Mouse (Mus musculus): ENCODE measurements at regions not wholly inside any gene's neighbourhood (a gene's known extent, or its start where the extent isn't known, plus 50 kb on each side); places are given as distances from the start of the nearest gene placed in this dataset.
A peak's percentile ranks its signal among the peaks of the same experiment; 100 is the strongest.
"Not testable (repeated sequence)": the region's sequence is repeated elsewhere in the genome, so short reads cannot be mapped to it uniquely, and the experiment has no call there.

DNA sequence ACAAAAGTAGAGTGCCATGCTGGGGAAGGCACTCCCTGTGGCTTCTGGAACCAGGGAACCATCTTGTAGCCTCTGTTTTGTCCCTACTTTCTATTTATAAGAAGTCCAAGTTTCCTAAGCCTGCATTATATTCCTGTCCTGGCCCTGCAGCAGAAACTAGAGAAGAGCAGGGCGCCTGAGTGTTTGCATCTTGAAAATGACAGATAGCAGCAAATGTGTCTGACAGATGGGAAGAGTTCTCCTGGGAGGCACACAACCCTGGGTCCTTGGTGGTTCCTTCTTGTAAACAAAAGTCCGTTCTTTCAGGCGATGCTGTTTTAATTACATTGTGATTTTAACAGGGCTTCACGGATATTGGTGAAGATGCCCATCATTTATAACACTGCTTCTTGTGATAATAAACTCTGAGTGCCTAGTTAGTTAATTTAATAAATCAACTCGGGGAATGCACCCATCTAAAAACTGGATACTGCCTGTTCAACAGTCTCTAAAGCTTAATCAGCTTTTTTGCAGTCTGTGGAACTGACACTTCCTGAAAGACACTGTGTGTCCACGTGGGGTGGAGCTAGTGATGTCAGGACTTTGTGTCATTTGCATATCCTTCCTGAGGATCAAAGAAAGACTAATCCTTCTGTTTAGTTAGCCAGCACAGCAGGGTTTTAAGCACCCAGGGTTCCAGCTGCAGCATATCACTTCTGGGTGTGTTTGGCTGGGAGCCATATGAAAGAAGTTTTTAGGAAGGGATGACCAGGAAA is 188.3 kb upstream of the Ccdc54 start:
- no peak for DNase-seq (ENCODE audit: low read depth in 2 of 2, low spot score in 2 of 2)

DNA sequence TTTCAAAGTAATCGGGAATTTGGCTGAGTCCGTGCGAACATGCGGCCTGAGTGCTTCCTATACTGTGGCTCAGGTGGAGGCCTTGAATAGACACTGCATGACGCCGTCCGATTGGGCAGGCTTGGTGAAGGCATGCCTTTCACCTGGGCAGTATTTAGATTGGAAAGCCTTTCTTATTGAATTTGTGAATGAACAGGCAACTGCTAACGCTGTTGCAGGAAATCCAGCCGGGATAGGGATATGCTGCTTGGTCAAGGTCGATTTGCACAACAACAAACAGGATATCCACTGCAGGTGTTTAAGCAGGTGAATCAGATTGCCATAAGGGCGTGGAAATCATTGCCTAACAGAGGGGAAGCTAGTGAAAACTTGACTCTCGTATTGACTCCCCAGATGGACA is 183.7 kb upstream of the Ccdc54 start:
- not testable (repeated sequence) for DNase-seq (ENCODE audit: low read depth in 2 of 2, low spot score in 2 of 2)

DNA sequence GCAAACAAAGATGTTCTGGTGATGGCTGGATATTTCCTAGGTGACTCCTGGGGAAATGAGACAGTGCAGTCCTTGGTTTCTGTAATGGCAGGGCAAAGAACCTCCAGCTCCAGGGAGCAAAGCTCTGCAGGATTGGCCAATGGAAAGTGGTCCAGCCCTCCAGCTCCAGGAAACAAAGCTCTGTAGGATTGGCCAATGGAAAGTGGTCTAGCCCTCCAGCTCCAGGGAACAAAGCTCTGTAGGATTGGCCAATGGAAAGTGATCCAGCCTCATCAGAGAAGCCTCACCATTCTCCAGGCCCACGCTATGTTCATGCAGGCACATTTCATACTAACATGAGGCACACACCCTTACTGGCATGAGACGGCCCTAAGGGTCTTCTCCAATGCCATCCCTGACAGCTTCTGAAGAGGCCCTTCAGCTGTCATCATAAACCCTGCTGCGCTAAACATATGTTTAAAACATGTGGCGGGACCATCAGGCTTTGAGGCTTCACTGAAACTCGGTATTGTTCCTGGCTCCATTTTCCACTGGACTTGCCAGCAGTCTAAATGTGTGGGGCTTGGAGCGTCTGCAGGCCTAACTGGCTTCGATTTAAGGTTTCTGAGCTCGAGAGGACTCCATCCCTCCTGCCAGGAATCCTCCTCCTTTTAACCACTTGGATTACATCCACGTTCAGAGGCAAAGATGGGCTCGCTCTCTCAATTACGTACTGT is 175.3 kb upstream of the Ccdc54 start:
- DNase-seq (ENCODE audit: low read depth in 2 of 2, low spot score in 2 of 2): no peak

DNA sequence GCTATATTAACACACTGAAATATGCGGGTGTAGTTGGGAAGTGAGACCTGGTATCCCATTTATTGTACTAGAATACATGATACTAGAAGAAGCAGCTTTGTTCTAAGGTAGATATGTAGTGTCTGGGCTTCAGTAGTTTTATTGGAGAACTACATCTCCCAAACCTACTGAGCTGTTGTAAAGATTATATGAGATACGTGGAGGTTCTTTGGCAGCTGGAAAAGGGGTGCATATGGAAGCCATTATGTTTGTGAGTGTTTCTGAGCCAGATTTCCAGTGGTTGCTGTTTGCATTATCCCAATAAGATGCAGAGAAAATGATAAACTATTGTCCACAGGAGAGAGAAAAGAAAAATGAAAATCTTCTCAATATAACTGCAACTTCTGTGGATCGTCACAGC is 171.1 kb upstream of the Ccdc54 start:
- no peak for DNase-seq (ENCODE audit: low read depth in 2 of 2, low spot score in 2 of 2)

DNA sequence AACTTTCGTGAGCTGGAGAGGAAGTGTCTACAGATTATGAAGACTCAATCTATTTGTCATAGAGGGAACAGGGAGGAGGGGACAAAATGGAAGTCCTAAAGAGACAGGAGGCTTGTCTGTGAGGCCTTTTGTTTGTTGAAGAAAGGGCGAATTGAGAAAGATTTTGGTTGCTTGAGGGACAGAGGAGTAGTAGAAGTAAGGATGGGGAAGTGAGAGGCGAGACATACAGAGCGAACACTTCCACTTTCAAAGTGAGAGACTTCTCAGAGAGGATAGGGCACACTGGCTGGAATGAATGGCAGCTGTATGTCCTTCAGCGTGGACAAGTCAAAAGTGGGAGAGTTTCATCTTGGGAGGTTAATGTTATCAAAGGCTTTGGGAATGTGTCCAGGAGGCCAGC is 169.0 kb upstream of the Ccdc54 start:
- DNase-seq (ENCODE audit: low read depth in 2 of 2, low spot score in 2 of 2): no peak

DNA sequence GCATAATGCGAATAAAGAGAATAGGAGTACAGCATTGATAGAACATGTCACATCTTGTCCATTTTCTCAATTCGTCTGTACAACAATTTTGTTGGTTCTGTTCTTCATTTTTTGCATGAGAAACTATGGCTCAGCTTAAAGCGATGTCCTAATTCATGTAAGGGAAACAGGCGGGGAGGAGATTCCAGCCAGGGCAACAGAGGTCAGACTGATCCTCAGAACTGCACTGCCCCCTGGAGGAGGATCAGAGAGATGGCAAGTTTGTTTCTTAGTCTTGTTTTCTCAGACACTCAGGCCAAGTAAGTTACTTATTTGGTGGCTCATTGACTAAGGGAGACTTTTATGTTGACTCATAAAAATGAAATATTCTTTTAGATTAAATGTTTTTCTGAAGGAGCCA is 165.7 kb upstream of the Ccdc54 start:
- DNase-seq (ENCODE audit: low read depth in 2 of 2, low spot score in 2 of 2): peak in 1 of 2 experiments; percentile 11

DNA sequence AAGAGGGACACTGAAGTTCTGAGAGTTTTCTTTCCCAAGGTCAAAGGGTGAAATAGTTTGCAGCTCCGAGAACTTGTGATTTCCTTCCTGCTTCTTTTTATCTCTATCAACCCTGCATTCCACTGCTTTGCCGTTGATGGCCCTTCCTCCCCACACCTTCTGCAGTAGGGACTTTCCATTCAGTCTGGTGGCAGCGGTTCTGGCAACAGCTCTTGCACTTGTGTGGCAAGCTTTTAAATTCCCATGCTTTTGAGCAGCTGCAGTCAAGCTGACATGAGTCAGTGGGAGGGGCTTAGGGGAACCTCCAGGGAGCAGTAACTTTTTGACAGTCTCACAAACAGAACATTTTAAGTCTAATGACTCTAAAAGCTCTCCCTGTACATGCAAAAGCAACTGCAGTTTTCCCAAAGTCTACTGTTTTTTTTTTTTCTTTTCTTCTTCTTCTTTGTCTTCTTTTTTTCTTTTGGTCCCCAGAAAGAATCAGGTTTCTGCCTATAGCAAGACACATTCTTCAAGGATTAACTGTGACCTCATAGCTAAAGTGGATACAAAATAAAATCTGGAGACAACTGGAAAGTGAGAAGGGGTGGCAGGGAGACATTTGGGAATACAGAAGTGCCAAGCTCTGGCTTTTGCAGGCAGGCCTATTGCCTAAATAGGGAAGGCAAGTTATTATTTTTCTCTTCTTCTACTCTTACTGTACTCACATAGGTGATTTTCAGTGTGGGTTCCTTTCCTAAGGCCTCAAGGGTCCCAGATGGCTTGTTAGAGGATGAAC is 162.8 kb upstream of the Ccdc54 start:
- no peak for DNase-seq (ENCODE audit: low read depth in 2 of 2, low spot score in 2 of 2)

DNA sequence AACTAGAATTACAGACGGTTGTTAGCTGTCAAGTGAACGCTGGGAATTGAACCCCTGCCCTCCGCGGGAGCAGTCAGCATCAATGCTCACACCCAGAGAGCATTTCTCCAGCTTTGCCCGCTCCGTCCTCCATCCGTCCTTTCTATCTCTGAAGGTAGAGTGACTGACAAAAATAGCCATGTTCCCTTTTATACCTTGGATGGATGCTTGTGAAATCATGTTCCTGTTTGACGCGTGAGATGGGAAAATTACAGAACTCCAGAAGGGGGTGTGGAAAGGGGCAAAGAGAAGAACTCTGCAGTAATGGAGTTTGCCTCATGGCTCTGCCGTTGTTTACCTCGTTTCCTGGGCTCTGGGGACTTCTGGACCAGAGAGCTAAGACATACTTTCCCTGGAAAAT is 162.1 kb upstream of the Ccdc54 start:
- DNase-seq (ENCODE audit: low read depth in 2 of 2, low spot score in 2 of 2): no peak

DNA sequence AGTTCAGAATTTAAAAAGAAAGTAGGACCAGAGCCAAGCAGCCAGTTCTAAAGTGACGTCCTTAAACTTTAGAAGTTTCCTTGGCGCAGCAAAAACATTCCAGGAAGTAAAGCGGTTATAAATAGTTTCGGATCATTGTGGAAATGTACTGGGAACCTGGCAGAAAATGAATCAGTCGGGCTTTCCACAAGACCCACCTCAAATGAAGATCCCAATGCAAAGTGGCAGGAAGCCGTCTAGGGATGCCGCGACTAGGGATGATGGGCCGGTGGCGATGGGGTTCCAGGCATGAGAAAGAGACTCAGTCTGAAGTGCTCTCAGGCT is 161.3 kb upstream of the Ccdc54 start:
- no peak for DNase-seq (ENCODE audit: low read depth in 2 of 2, low spot score in 2 of 2)

DNA sequence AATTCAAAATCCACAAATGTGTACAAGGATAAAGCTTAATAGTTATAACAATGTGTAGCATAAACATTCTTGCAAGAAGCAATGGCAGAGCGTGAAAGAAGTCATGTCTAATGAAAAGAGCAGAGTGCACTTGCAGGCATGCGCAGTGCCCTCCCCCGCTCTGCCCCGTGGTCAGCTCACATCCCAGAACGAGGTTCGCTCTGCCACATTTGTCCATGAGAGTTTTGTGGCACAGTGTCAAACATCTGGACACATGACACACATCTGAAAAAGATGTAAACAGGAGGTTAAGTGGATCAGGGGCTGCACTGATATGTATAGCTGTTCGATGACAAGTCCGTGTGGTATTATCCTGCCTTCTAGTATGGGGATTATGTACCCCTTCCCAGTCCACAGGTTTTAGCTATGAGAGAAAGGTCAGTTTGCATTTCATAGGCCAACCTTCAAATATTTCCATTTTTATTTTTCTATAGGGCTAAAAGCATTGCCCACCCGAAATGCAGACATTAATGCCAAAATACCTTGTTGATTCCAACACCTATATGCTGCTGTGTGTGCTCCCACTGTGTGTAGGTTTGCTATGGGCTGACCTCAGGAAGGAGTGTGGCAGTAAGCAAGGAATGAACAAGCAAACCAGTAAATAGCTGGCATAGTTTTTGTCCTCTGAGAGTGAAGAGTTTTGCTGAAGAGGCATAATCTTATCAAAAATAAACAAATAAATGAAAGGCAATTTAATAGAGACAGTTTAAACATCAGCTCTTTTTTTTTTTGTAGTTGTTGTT is 160.7 kb upstream of the Ccdc54 start:
- DNase-seq (ENCODE audit: low read depth in 2 of 2, low spot score in 2 of 2): no peak

DNA sequence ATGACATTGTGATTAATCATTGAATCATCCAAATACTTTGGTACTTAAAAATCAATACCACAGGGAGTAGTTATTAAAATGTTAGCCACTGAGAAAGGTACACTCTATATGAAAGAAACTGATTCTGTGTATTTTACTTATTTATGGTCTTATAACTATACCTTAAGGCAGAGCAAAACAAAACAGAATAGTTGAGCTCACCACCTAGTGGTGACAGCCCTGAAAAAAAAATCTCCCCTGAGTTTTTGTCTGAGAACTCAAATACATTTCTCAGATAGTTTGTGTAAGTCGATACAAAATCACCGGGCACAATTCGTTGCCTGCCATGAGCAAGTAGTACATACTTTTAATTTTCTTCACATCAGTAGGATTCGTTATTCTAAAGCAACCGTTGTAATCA is 156.7 kb upstream of the Ccdc54 start:
- DNase-seq (ENCODE audit: low read depth in 2 of 2, low spot score in 2 of 2): no peak

DNA sequence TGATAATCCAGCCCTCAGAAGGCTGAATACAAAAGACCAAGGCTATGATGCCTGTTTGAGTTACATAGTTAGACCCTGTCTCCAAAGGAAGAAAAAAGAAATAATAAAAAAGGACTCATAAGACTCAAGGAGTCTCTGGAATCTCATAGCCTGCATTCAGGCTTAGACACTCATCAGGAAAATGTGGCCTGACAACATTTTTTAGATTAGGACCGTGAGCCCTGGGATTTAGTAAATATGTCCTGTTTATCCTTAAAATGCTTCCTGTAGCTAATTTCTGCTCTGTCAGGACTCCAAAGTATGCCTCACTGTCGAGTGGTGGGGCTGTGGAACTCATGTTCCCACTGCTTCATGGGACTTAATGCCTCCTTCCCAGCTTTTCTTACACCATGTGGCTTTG is 154.8 kb upstream of the Ccdc54 start:
- no peak for DNase-seq (ENCODE audit: low read depth in 2 of 2, low spot score in 2 of 2)

DNA sequence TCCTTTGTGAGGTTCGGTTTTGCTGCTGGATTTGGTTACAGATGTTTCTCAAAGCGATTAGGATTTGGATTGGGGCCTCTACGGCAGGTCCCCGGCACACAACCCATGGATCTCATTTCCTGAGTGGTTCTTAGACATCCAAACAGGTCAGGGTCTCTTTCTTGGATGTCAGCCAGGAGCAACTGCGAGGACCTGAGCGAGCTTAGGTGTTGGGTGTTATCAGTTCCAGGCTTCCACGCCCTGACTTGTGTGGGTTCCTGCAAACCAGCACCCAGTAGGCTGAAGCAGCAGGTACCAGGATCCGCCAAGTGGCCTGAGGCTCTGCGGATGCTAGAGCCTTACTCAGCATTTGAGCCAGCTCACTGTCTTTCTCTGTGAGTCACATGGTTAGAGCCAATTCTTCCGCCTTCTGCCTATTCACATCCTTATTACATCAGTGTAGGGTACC is 146.5 kb upstream of the Ccdc54 start:
- peak in 1 of 2 experiments; percentile 19 for DNase-seq (ENCODE audit: low read depth in 2 of 2, low spot score in 2 of 2)

DNA sequence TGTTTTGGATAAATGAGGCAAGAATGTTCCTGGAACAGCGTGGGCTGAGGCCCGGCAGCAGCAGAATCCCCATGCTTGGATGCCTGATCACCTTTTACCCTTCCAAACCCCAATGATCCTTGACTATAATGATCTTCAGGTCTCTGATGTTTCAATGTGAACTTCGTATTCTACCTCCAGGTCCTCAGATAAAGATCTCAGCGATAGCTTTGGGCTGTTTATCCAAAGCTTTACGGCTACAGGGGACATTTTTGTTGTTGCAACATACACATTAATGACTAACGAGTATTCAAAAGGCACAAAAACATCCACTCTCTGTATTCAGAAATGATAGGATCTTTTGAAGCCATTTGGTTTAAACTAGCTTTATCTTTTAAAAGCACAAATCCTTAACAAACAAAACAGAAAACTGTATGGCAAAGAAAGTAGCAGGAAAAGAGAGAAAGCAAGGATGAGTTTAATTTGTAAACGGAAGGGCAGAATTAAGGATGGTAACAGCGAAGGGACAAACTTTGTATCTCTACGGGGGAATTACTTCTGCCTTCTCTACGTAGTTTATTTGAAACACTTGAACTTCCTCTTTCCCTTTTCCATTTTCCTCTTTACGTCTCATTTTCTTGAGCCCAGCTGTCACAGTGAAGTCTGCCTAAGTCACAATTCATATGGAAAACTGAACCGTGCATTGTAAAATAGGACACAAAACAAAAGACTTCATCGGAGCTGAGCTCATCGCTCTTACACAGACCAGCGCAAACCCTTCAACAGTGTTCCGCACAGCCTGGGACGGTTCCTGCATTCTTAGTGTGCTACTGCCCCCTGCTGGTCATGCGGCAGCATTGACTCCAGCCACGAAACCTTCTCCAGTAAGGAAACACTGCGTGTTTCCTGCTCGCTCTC is 145.4 kb upstream of the Ccdc54 start:
- peak; percentile 87 to 92 for DNase-seq (ENCODE audit: low read depth in 2 of 2, low spot score in 2 of 2)

DNA sequence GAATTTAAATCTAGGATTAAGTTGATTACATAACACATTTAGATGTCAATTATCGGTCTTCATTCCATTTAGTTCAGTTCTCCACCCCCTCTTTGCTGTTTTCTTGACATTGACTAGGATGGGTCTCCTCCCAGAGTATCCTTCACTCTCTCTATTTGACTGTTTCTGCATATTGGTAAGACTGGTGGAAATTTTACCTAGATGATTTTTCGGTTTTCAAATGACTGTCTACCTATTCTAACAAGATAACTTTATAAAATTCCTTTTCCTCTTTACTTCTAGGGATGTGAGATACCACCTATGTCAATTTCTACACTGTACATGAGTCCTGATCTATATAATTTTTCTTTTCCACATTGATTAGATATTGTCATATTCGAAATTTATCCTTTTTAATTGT is 142.4 kb upstream of the Ccdc54 start:
- DNase-seq (ENCODE audit: low read depth in 2 of 2, low spot score in 2 of 2): no peak

DNA sequence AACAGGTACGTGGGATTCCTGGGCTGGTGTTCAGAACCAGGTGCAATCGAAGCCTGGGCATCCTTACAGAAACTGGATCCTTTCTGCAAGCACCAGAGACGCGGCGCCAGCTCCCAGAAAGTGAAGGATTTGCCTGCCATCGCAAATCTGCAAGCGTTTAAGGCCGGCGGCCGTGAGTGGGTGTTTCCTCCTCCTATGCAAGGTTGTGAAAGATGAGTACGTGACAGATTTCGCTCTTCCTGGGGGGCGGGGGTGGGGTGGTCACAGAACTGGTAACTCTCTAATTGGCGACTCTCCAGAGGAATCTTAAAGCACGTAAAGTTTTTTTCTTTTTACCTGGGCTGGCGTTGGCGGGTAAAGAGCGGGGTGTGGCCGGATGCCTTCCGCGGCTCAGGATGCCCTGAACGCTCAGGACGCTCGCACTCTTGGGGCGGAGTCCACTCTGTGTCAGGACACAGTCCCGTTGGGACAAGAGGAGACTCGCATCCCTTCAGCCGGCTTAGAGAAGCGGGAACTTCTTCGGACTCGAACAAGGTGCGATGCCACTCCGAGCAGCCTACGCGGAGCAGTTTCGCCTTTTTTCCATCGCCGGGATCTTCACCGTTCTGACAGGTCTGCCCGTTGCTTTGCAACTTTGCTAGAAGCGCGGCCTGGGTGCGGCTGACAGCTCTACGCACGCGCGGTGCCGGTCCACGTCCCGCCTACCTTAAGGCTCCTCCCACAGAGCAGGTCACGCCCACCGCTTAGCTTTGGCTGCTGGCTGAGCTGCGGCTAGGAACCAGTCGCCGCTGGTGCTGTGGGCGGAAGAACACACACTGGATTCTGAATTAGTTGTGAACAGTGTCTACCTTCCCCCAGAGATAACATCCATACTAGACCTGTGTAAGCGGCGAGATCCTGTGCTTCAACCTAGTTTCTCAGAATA is 141.4 kb upstream of the Ccdc54 start:
- DNase-seq (ENCODE audit: low read depth in 2 of 2, low spot score in 2 of 2): peak; percentile 92 to 93

DNA sequence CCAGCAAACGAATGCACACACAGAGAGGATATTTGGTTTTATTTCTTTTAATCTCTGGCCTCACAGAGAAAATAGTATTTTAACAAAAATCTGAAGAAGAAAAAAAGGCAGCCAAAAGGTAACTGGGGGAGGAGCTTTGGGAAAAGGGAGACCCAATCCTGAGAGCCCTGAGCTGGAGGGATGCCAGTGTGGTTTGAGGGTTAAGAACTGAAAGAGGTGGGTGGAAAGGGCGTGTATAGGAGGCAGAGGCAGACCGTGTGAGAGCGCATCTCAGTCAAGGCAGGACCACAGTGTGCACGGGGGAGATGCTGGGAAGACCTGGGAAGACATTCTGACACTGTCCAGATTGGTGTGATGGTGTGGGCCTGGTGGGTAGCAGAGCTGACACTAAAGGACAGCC is 138.4 kb upstream of the Ccdc54 start:
- no peak for DNase-seq (ENCODE audit: low read depth in 2 of 2, low spot score in 2 of 2)

DNA sequence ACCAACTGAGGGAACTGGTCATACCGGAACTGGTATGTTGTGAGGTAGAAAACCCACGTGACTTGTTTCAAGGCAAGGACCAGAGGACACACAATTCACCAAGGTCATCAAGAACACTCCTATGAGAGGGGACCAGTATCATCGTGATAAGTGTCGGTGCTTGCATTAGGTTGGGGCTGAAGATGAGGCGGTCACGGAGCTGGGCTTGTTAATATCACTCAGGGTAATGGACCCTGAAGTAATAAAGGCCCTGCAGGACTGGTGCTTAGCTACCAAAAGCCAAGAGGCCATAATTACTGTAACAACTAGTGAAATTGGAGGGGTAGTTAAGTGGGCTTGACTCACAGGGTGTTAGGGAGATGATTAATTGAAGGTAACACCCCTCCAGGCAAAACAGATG is 132.2 kb upstream of the Ccdc54 start:
- DNase-seq (ENCODE audit: low read depth in 2 of 2, low spot score in 2 of 2): no peak

DNA sequence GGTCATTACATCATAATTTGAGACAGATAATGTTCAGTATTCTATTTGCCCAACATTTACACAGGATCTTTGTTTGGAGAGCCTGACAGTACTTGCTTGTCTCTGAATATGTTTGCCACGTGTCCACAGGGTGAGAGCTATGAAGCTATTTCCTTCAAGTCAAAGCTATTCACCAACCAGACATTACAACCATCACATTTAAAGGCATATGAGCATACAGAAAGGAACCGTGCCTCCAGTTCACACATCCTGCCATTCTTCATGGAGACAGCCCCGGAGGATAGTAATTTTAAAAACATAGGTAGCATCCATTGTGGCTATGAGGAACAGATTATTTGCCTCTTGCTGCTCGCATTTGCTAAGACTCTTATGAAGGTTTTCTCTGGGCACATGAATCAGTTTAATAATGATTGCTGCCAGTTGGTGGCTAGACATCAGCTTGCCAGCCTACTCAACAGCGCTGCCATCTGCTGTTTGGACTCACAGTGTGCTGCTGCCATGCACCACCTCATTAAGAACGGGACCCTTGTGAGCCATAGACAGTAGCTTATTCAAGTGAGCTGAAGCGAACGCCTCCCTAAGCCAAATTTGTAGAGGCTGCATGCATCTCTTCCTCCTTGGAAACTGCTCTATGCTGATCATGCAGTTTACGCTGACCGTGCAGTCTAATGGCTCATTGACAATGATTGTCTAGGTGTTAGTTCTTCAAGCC is 126.5 kb upstream of the Ccdc54 start:
- DNase-seq (ENCODE audit: low read depth in 2 of 2, low spot score in 2 of 2): no peak
